Mouse (Mus musculus): ENCODE results near the gene Ccdc36. TPM values are rescaled to one million over a fixed set of nuclear protein-coding genes. Genes with fewer than 3 reads are reported as not detected.

Gene Ccdc36
- polyA plus RNA-seq, 1 experiment from 2014 or later = 1.0 TPM

GRCm38 (mm10) chr9:108455747-108456571 lies 27.7 kb upstream of the Ccdc36 start:
- WGBS = 78% methylated on average over 12 of the region's 12 CpGs
- H3K9me3 ChIP-seq = no peaks in the 10 kb centered on the region
- no peak overlapping the region for H3K4me3 ChIP-seq
- H3K27ac ChIP-seq = no peak overlapping the region
- H3K4me2 ChIP-seq = no peak overlapping the region
- peaks cover 34% of the 10 kb centered on the region for H3K4me1 ChIP-seq (replicated peaks)
- H3K36me3 ChIP-seq = no peaks in the 10 kb centered on the region
- H3K9ac ChIP-seq = no peak overlapping the region
- no peak for ATAC-seq (ENCODE audit: low FRiP score)
- H3K27me3 ChIP-seq = peaks cover 14% of the 10 kb centered on the region

DNA sequence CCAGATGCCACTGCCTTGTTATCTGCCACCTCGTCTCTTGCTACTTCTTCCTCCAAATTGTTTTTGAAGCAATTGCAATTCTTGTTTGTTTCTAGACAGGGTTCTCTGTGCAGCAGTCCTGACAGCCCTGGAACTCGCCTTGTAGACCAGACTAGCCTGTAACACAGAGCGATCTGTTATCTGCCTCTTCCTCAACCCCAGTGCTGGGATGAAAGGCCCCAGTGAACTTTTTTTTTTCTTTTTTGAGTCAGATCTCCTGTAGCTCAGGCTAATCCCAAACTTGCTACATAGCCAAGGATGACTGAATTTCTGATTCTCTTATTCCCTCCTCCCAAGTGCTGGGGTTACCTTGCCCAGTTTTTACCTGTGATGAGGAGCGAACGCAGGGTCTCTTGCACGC lies 26.1 kb upstream of the Ccdc36 start:
- Histone ChIP-seq H3K4me3 (no peak overlapping the region), H3K9me3 (no peaks in the 10 kb centered on the region), H3K4me1 (replicated peaks) (peaks cover 44% of the 10 kb centered on the region), H3K27me3 (peaks cover 14% of the 10 kb centered on the region), H3K9ac (no peak overlapping the region), H3K36me3 (peaks cover 2% of the 10 kb centered on the region; the same call in 1 of the 2 replicates), H3K27ac (no peak overlapping the region), H3K4me2 (no peak overlapping the region)
- 89% methylated on average over 6 of the region's 6 CpGs for WGBS
- no peak for ATAC-seq (ENCODE audit: low FRiP score)

DNA sequence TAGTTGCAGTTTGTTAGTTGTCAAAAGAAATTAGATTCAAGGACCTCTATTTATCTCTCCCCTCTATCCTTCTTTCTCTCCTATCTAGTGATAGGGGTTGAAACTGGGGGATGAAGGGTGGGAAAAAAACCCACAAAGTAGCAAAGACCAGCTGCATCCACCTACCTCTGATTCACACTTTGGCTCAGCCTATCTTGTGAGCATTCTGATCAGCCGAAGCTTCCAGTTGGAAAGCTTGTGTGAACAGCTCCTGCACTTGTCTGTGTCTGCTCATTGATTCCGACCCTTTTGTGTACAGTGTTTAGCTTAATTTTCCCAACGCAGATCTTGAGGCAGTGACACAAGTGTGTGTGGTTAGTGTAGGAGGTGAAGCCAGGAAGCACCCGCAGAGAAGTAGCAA lies 25.2 kb upstream of the Ccdc36 start:
- Histone ChIP-seq H3K4me3 (peak overlapping the region; percentile 64; the same call in 1 of the 2 replicates), H3K9ac (peak overlapping the region; percentile 85; the same call in 1 of the 2 replicates), H3K4me1 (replicated peaks) (peaks cover 52% of the 10 kb centered on the region), H3K36me3 (peaks cover 11% of the 10 kb centered on the region), H3K4me2 (peak overlapping the region; percentile 72), H3K27me3 (peaks cover 11% of the 10 kb centered on the region), H3K27ac (peak overlapping the region; percentile 90; the same call in 1 of the 2 replicates), H3K9me3 (no peaks in the 10 kb centered on the region)
- 84% methylated on average over 4 of the region's 4 CpGs for WGBS
- ATAC-seq (ENCODE audit: low FRiP score) = no peak

DNA sequence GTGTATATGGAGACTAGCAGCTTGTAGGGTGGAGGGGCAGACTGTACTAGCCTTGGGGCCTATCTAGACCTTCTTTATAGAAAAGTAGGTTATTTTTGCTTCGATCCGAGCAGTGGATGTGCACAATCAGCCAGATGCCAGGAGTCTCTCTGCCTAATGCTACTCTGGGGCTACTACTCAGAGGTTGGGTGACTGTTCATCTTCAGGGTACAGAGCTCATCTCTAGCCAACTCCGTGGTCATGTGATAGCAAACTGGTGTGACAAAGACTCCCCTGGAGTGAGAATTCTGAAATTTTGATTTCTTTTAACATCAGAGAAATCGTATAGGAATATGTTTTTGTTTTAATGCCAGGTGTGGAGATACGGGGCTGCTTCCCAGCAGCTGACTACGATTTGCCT lies 24.6 kb upstream of the Ccdc36 start:
- peak overlapping the region; percentile 72 for H3K4me2 ChIP-seq
- H3K4me3 ChIP-seq = peak overlapping the region; percentile 64
- WGBS = 51% methylated on average over 6 of the region's 6 CpGs
- H3K9me3 ChIP-seq = no peaks in the 10 kb centered on the region
- H3K27ac ChIP-seq = peak overlapping the region; percentile 90
- H3K9ac ChIP-seq = peak overlapping the region; percentile 85
- peaks cover 17% of the 10 kb centered on the region for H3K36me3 ChIP-seq
- ATAC-seq (ENCODE audit: low FRiP score) = peak; percentile 22
- peaks cover 52% of the 10 kb centered on the region for H3K4me1 ChIP-seq (replicated peaks)
- H3K27me3 ChIP-seq = peaks cover 11% of the 10 kb centered on the region

- under 1% methylated on average over 40 of the region's 40 CpGs for WGBS
- Histone ChIP-seq H3K4me2 (peak overlapping the region; percentile 72), H3K9ac (peak overlapping the region; percentile 85), H3K4me3 (peak overlapping the region; percentile 64), H3K27ac (peak overlapping the region; percentile 90), H3K4me1 (replicated peaks) (peaks cover 52% of the 10 kb centered on the region), H3K27me3 (peaks cover 11% of the 10 kb centered on the region), H3K36me3 (peaks cover 22% of the 10 kb centered on the region), H3K9me3 (no peaks in the 10 kb centered on the region)
- ATAC-seq (ENCODE audit: low FRiP score) = peak; percentile 83
These were observed 24.1 kb upstream of the Ccdc36 start for GRCm38 (mm10) chr9:108452291-108452906.

- Histone ChIP-seq H3K4me3 (peak overlapping the region; percentile 64), H3K4me2 (peak overlapping the region; percentile 72), H3K27ac (peak overlapping the region; percentile 90), H3K4me1 (replicated peaks) (peaks cover 52% of the 10 kb centered on the region), H3K36me3 (peaks cover 23% of the 10 kb centered on the region), H3K27me3 (peaks cover 11% of the 10 kb centered on the region), H3K9me3 (no peaks in the 10 kb centered on the region), H3K9ac (peak overlapping the region; percentile 85)
- ATAC-seq (ENCODE audit: low FRiP score) = no peak
- 52% methylated on average over 6 of the region's 6 CpGs for WGBS
These were observed 23.4 kb upstream of the Ccdc36 start for GRCm38 (mm10) chr9:108451519-108452160.

- Histone ChIP-seq H3K27ac (peak overlapping the region; percentile 90), H3K4me3 (peak overlapping the region; percentile 64), H3K9me3 (no peaks in the 10 kb centered on the region), H3K4me1 (replicated peaks) (peaks cover 52% of the 10 kb centered on the region), H3K9ac (peak overlapping the region; percentile 85), H3K27me3 (peaks cover 6% of the 10 kb centered on the region; the same call in 1 of the 2 replicates), H3K36me3 (peaks cover 23% of the 10 kb centered on the region), H3K4me2 (peak overlapping the region; percentile 72)
- 88% methylated on average over 6 of the region's 6 CpGs for WGBS
- ATAC-seq (ENCODE audit: low FRiP score) = no peak
These were observed 22.8 kb upstream of the Ccdc36 start for GRCm38 (mm10) chr9:108451170-108451493.

DNA sequence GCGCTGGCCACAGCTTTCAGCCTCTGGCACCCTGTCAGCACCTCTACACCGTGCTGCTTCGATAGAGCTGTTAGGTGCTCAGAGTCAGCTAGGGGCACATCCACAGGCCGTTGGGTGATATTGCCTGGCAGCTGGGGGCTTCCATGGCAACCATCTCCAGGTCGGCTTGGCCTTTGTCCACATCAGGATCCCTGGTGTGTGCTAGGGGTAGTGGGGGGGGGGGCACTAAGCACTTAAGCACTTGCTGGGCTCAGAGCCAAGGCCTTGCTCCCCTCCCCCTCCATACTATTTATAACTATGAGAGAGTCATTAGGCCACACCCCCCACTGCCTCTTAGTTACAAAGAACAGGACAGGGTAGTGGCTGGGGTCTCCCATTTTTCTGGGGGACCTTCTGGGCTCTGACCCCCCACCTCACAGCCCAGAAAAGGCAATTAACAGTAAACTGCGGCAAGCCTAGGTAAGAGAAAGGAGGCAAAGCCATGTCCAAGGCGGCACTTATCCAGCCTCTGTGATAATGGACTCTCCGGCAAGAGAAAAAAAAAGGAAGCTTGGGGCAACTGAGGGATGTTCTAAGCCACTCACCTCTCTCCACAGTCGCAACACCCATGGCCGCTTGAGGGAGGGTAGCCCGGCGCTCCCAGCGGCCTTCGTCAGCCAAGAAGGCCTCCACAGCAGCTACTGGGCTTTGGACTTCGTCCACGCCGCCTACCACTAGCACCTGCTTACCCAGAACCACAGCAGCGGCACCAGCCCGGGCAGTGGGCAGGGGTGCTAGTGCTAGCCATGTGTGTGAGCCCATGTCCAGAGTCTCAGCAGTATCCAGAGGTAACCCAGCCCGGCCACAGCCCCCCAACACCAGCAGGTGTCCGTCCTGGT lies 22.2 kb upstream of the Ccdc36 start:
- peak; percentile 36 for ATAC-seq (ENCODE audit: low FRiP score)
- Histone ChIP-seq H3K36me3 (peaks cover 23% of the 10 kb centered on the region), H3K4me3 (peak overlapping the region; percentile 64), H3K4me2 (peak overlapping the region; percentile 72), H3K9ac (peak overlapping the region; percentile 85), H3K27me3 (0 out of 2 replicates have a peak, but pooled peaks cover under 1% of the 10 kb centered on the region), H3K27ac (peak overlapping the region; percentile 90), H3K4me1 (replicated peaks) (peaks cover 52% of the 10 kb centered on the region), H3K9me3 (no peaks in the 10 kb centered on the region)
- WGBS = 55% methylated on average over 21 of the region's 21 CpGs

- H3K27me3 ChIP-seq = no peaks in the 10 kb centered on the region
- 24% methylated on average over 4 of the region's 4 CpGs for WGBS
- H3K9me3 ChIP-seq = no peaks in the 10 kb centered on the region
- H3K4me3 ChIP-seq = peak overlapping the region; percentile 64; the same call in 1 of the 2 replicates
- peak overlapping the region; percentile 72 for H3K4me2 ChIP-seq
- H3K4me1 ChIP-seq (replicated peaks) = peaks cover 52% of the 10 kb centered on the region
- ATAC-seq (ENCODE audit: low FRiP score) = peak; percentile 45
- H3K36me3 ChIP-seq = peaks cover 23% of the 10 kb centered on the region
- H3K9ac ChIP-seq = peak overlapping the region; percentile 85
- peak overlapping the region; percentile 90 for H3K27ac ChIP-seq
These were observed 21.6 kb upstream of the Ccdc36 start for GRCm38 (mm10) chr9:108449860-108450259.

- 71% methylated on average over 9 of the region's 9 CpGs for WGBS
- Histone ChIP-seq H3K4me1 (replicated peaks) (peaks cover 20% of the 10 kb centered on the region), H3K9ac (no peak overlapping the region), H3K9me3 (no peaks in the 10 kb centered on the region), H3K36me3 (peaks cover 23% of the 10 kb centered on the region), H3K4me2 (no peak overlapping the region), H3K27me3 (no peaks in the 10 kb centered on the region), H3K27ac (no peak overlapping the region), H3K4me3 (no peak overlapping the region)
- ATAC-seq (ENCODE audit: low FRiP score) = no peak
These were observed 16.8 kb upstream of the Ccdc36 start for GRCm38 (mm10) chr9:108445125-108445524.

DNA sequence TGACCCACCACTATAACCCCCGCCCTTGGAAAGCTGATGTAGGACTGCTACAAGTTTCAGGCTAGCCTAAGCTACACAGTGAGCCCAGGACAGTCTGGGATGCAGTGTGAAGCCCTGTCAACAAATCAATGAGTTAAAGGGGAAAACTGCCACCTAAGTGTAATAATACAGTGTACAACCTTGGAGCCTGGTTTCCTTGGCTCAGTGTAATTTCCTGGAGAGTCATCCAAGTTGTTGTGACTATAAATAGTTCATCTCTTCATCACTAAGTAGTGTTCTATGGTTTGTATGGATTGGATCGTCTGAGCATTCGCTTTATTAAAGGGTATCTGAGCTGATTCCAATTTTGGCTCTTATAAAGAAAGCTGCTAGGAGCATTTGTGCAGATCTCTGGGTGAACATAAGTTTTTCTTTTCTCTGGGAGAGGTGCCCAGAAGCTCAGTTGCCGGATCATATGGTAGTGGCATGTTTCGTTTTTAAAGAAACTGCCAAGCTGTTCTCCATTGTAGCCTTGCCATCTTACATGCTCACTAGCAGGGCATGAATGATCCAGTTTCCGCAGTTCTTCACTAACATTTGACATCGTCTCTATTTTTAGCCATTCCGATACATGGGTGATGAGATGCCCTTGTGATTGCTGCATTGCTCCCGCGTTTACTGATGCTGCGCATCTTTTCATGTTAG lies 13.1 kb upstream of the Ccdc36 start:
- ATAC-seq (ENCODE audit: low FRiP score) = no peak
- Histone ChIP-seq H3K9me3 (no peaks in the 10 kb centered on the region), H3K4me2 (no peak overlapping the region), H3K27me3 (no peaks in the 10 kb centered on the region), H3K36me3 (no peaks in the 10 kb centered on the region), H3K9ac (no peak overlapping the region), H3K4me3 (no peak overlapping the region), H3K4me1 (replicated peaks) (0 out of 2 replicates have a peak, but pooled peaks cover 7% of the 10 kb centered on the region), H3K27ac (no peak overlapping the region)
- 92% methylated on average over 11 of the region's 11 CpGs for WGBS
